25 mouse cellular contexts compared by ENCODE assay signal in the genomic region with DNA sequence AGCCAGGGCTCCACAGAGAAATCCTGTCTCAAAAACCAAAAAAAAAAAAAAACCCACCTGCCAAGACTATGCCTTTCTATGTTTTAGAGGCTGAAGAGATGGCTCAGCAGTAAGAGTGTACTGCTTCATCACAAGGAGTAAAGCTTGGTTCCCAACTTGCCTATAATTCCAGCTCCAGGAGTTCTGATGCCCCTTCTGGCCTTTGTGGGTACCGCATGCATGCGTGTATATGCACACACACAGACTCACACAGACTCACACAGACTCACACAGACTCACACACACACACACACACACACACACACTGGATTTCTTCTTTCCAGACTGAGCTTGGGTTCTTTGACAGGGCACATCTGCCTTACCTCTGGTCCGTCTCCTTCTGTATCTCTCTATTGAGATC. TPM values are rescaled to one million over a fixed set of nuclear protein-coding genes. Genes with fewer than 3 reads are reported as not detected.
A peak's percentile ranks its signal among the peaks of the same experiment; 100 is the strongest.
DNase-seq lines count a peak whose midpoint lies in the region; ATAC-seq and TF ChIP-seq lines count a peak whose summit lies in the region.
"Had no signal": no experiment of that assay in that cellular context is flagged by ENCODE, and none has a peak within 500 bp of the region (broad histone marks: within the 10 kb centered on the region; RNA-seq: fewer than 3 reads in every experiment).

No protein-coding gene starts in this region.

- no peaks in the 10 kb centered on the region for H3K9me3 ChIP-seq in hindbrain, postnatal 0 days (ENCODE audit: low read length)
- no peaks in the 10 kb centered on the region for H3K9me3 ChIP-seq in hindbrain, embryonic 14.5 days (ENCODE audit: control insufficient read depth, low read length)
- peaks cover 5% of the 10 kb centered on the region for H3K9me3 ChIP-seq in CH12.LX (replicated peaks; ENCODE audit: low read length)
- H3K9me3 ChIP-seq: forebrain, embryonic 15.5 days; hindbrain, embryonic 12.5 days; limb, embryonic 10.5 days; limb, embryonic 15.5 days; midbrain, embryonic 15.5 days; neural tube, embryonic 15.5 days had no signal

- WGBS in hindbrain, postnatal 0 days: 95% methylated on average over 3 of the region's 3 CpGs
- 94% methylated on average over 3 of the region's 3 CpGs for WGBS in hindbrain, embryonic 14.5 days

- no peak for ATAC-seq in hindbrain, postnatal 0 days
- no peak for ATAC-seq in hindbrain, embryonic 14.5 days (ENCODE audit: low FRiP score)
- ATAC-seq: activated CD4-positive, CD25-positive, alpha-beta regulatory T cell, adult 4 months; forebrain, embryonic 15.5 days; intestine, postnatal 0 days; midbrain, embryonic 15.5 days had no signal

- no peak overlapping the region for H3K9ac ChIP-seq in hindbrain, postnatal 0 days (replicated peaks; ENCODE audit: low read length)
- H3K9ac ChIP-seq in hindbrain, embryonic 14.5 days: no peak overlapping the region
- no peak overlapping the region for H3K9ac ChIP-seq in CH12.LX (ENCODE audit: insufficient read depth, low read depth)
- H3K9ac ChIP-seq: embryonic facial prominence, embryonic 12.5 days; forebrain, embryonic 15.5 days; hindbrain, embryonic 12.5 days; limb, embryonic 15.5 days; liver, embryonic 14.5 days; lung, embryonic 14.5 days; midbrain, embryonic 15.5 days; neural tube, embryonic 15.5 days had no signal

- no peaks in the 10 kb centered on the region for H3K4me1 ChIP-seq in hindbrain, postnatal 0 days (ENCODE audit: insufficient read depth, low read length)
- H3K4me1 ChIP-seq in hindbrain, embryonic 14.5 days (replicated peaks; ENCODE audit: control insufficient read depth, insufficient read depth, low read length): no peaks in the 10 kb centered on the region
- peaks cover 29 to 72% of the 10 kb centered on the region in 2 experiments for H3K4me1 ChIP-seq in CH12.LX (ENCODE audit: control insufficient read depth in 1 of 2, insufficient read depth in 2 of 2)
- H3K4me1 ChIP-seq: embryonic facial prominence, embryonic 12.5 days; forebrain, embryonic 15.5 days; hindbrain, embryonic 12.5 days; limb, embryonic 10.5 days; limb, embryonic 15.5 days; midbrain, embryonic 15.5 days; neural tube, embryonic 15.5 days had no signal

- H3K4me2 ChIP-seq in hindbrain, postnatal 0 days (ENCODE audit: low read depth, low read length): no peak overlapping the region
- H3K4me2 ChIP-seq in hindbrain, embryonic 14.5 days (replicated peaks): no peak overlapping the region
- no peak overlapping the region for H3K4me2 ChIP-seq in CH12.LX (ENCODE audit: insufficient read depth, low read depth, poor library complexity, severe bottlenecking)
- H3K4me2 ChIP-seq: embryonic facial prominence, embryonic 12.5 days; forebrain, embryonic 15.5 days; hindbrain, embryonic 12.5 days; limb, embryonic 15.5 days; lung, embryonic 14.5 days; midbrain, embryonic 15.5 days; neural tube, embryonic 15.5 days had no signal

- dilution Hi-C loops in CH12.LX (cut with MboI; ENCODE audit: extremely low pct_ligation_motif_present, extremely low pct_unique_long_range_greater_than_20kb, low sequenced_read_pairs): no loop called here

- no peak overlapping the region for H3K4me3 ChIP-seq in hindbrain, postnatal 0 days (ENCODE audit: low read length)
- no peak overlapping the region for H3K4me3 ChIP-seq in hindbrain, embryonic 14.5 days (replicated peaks; ENCODE audit: low read length)
- peak overlapping the region in 1 of 3 experiments; percentile 32 for H3K4me3 ChIP-seq in CH12.LX (replicated peaks in 1 of 3; ENCODE audit: low read depth in 2 of 3, low read length in 2 of 3, poor library complexity in 1 of 3)
- H3K4me3 ChIP-seq: embryonic facial prominence, embryonic 12.5 days; forebrain, embryonic 15.5 days; gastrocnemius, adult 2 months; hindbrain, embryonic 12.5 days; limb, embryonic 10.5 days; limb, embryonic 15.5 days; midbrain, embryonic 15.5 days; neural tube, embryonic 15.5 days had no signal

- in situ Hi-C loops in CH12.LX (cut with MboI; ENCODE audit: low pct_ligation_motif_present, low pct_unique_long_range_greater_than_20kb, low sequenced_read_pairs): no loop called here

- peaks cover 47% of the 10 kb centered on the region for H3K36me3 ChIP-seq in hindbrain, postnatal 0 days (ENCODE audit: insufficient read depth, low read length)
- peaks cover 39% of the 10 kb centered on the region for H3K36me3 ChIP-seq in hindbrain, embryonic 14.5 days (replicated peaks; ENCODE audit: control insufficient read depth, insufficient read depth)
- H3K36me3 ChIP-seq in CH12.LX (replicated peaks in 1 of 2; ENCODE audit: control insufficient read depth in 1 of 2, insufficient read depth in 1 of 2, low read length in 1 of 2): peaks cover 61 to 82% of the 10 kb centered on the region in 2 experiments

- TF ChIP-seq EP300 in CH12.LX (IDR thresholded peaks at IDR 0.05; ENCODE audit: low read length): no peak

- TF ChIP-seq POLR2A in CH12.LX (IDR thresholded peaks at IDR 0.05; ENCODE audit: low read depth, low read length): no peak
- no peak for TF ChIP-seq POLR2A in brain, embryonic 14.5 days (IDR thresholded peaks at IDR 0.05; ENCODE audit: borderline replicate concordance, extremely low read depth, insufficient read depth, insufficient read length, poor library complexity, severe bottlenecking)

- H3K27me3 ChIP-seq in hindbrain, postnatal 0 days (ENCODE audit: insufficient read depth, low read length): no peaks in the 10 kb centered on the region
- H3K27me3 ChIP-seq in hindbrain, embryonic 14.5 days (ENCODE audit: control insufficient read depth, insufficient read depth, low read length): no peaks in the 10 kb centered on the region
- H3K27me3 ChIP-seq in CH12.LX (replicated peaks): no peaks in the 10 kb centered on the region
- H3K27me3 ChIP-seq: embryonic facial prominence, embryonic 12.5 days; forebrain, embryonic 15.5 days; hindbrain, embryonic 12.5 days; limb, embryonic 15.5 days; midbrain, embryonic 15.5 days; neural tube, embryonic 15.5 days had no signal

- intact Hi-C loops in gastrocnemius, postnatal 36 days (cut with DNase I): no loop called here

- no peak for TF ChIP-seq RAD21 in CH12.LX (IDR thresholded peaks at IDR 0.05; ENCODE audit: low read depth, low read length)

- H3K27ac ChIP-seq in hindbrain, postnatal 0 days: no peak overlapping the region
- no peak overlapping the region for H3K27ac ChIP-seq in hindbrain, embryonic 14.5 days
- peak overlapping the region; percentile 94 for H3K27ac ChIP-seq in CH12.LX (ENCODE audit: insufficient read depth, low read depth)
- H3K27ac ChIP-seq: embryonic facial prominence, embryonic 12.5 days; forebrain, embryonic 15.5 days; gastrocnemius, adult 2 months; hindbrain, embryonic 12.5 days; limb, embryonic 10.5 days; limb, embryonic 15.5 days; liver, embryonic 14.5 days; midbrain, embryonic 15.5 days; neural tube, embryonic 15.5 days had no signal

- DNase-seq in hindbrain, postnatal 0 days (ENCODE audit: low spot score): no peak
- no peak for DNase-seq in hindbrain, embryonic 14.5 days (ENCODE audit: low spot score)
- DNase-seq in 3T3-L1 (ENCODE audit: low read depth, low spot score): peak; percentile 20
- no peak for DNase-seq in CH12.LX (ENCODE audit: extremely low read depth)
- no peak for DNase-seq in brain, embryonic 14.5 days (ENCODE audit: low read depth)
- DNase-seq in gastrocnemius, postnatal 36 days: no peak
- DNase-seq: cerebellum, adult 8-10 months; cerebellum, postnatal 25 days; gastrocnemius, adult 2 months; kidney, postnatal 4 days; lung, embryonic 14.5 days; lung, postnatal 14 days; right cerebral cortex, postnatal 25 days; thymus, adult 2 months; thymus, postnatal 4 days had no signal

- no peaks in the 10 kb centered on the region for H3K79me2 ChIP-seq in CH12.LX (replicated peaks; ENCODE audit: control insufficient read depth, extremely low read depth, insufficient read depth, poor library complexity, severe bottlenecking)

- TF ChIP-seq CTCF in hindbrain, postnatal 0 days (IDR thresholded peaks at IDR 0.05; ENCODE audit: low read depth): peak; percentile 42
- TF ChIP-seq CTCF in CH12.LX (conservative IDR thresholded peaks at IDR 0.05 in 1 of 2, IDR thresholded peaks at IDR 0.05 in 1 of 2; ENCODE audit: low read depth in 2 of 2, low read length in 2 of 2): peak in 1 of 2 experiments; percentile 25; a peak in 2 of 4 replicates
- TF ChIP-seq CTCF in brain, embryonic 14.5 days (IDR thresholded peaks at IDR 0.05; ENCODE audit: borderline replicate concordance, extremely low read depth, insufficient read depth, insufficient read length): peak; percentile 13; the same call in 1 of the 2 replicates

TF ChIP-seq in CH12.LX, 34 proteins besides CTCF, POLR2A, EP300 and RAD21 (continues in another document):
- TF ChIP-seq USF2 (conservative IDR thresholded peaks at IDR 0.05; ENCODE audit: low read depth, low read length) (no peak), TCF12 (IDR thresholded peaks at IDR 0.05; ENCODE audit: low read depth, low read length) (no peak), ZC3H11A (IDR thresholded peaks at IDR 0.05; ENCODE audit: low read depth, low read length) (no peak), HCFC1 (IDR thresholded peaks at IDR 0.05; ENCODE audit: low read depth, low read length) (no peak), USF1 (IDR thresholded peaks at IDR 0.05; ENCODE audit: low read depth, low read length) (no peak), ZKSCAN1 (IDR thresholded peaks at IDR 0.05; ENCODE audit: borderline replicate concordance, low read depth, low read length) (no peak), SMC3 (IDR thresholded peaks at IDR 0.05; ENCODE audit: low read depth, low read length) (no peak), NELFE (IDR thresholded peaks at IDR 0.05; ENCODE audit: low read depth, low read length) (no peak), MXI1 (IDR thresholded peaks at IDR 0.05; ENCODE audit: low read depth, low read length) (no peak), MEF2A (IDR thresholded peaks at IDR 0.05; ENCODE audit: borderline replicate concordance, low read depth, low read length) (no peak)

RNA-seq across cellular contexts. Expression of gene Usp20, which starts 58.0 kb away (rescaled TPM):
- 43.0 and 49.9 TPM in 2 replicates for total RNA-seq in hindbrain, postnatal 0 days (2014; rRNA removed)
- 30.4 and 32.0 TPM in 2 replicates for polyA plus RNA-seq in hindbrain, postnatal 0 days (2015; fragmentation: Nextera tagmentation; extraction: Ambion mirVana)
- polyA plus RNA-seq in hindbrain, embryonic 14.5 days (2014; fragmentation: Nextera tagmentation; extraction: Ambion mirVana): 33.4 and 34.2 TPM in 2 replicates
- 10.1 and 13.8 TPM in 2 replicates for total RNA-seq in CH12.LX (2012; rRNA removed)
- 2.5 and 3.4 TPM in 2 replicates for total RNA-seq in CH12.LX (2014; rRNA removed)
- polyA plus RNA-seq in CH12.LX (2012; ENCODE audit: insufficient read length, low read depth): 11.0 and 12.0 TPM in 2 replicates
- 41.8 and 42.5 TPM in 2 replicates for polyA plus RNA-seq in brain, embryonic 14.5 days (2012; rRNA removed)
- 1 to 10 TPM; 6.6 to 8.7 TPM for total RNA-seq in gastrocnemius, postnatal 36 days (2021)

RNA-seq across cellular contexts. Expression of gene BC005624, which starts 58.0 kb away (rescaled TPM):
- 19.7 and 22.2 TPM in 2 replicates for total RNA-seq in hindbrain, postnatal 0 days (2014; rRNA removed)
- 84.8 and 89.5 TPM in 2 replicates for polyA plus RNA-seq in hindbrain, postnatal 0 days (2015; fragmentation: Nextera tagmentation; extraction: Ambion mirVana)
- polyA plus RNA-seq in hindbrain, embryonic 14.5 days (2014; fragmentation: Nextera tagmentation; extraction: Ambion mirVana): 72.5 and 73.7 TPM in 2 replicates
- 43.2 and 49.0 TPM in 2 replicates for total RNA-seq in CH12.LX (2012; rRNA removed)
- total RNA-seq in CH12.LX (2014; rRNA removed): 40.5 and 43.4 TPM in 2 replicates
- polyA plus RNA-seq in CH12.LX (2012; ENCODE audit: insufficient read length, low read depth): 68.1 and 94.0 TPM in 2 replicates
- polyA plus RNA-seq in brain, embryonic 14.5 days (2012; rRNA removed): 69.0 and 72.0 TPM in 2 replicates
- 10 to 100 TPM; 19.8 to 22.8 TPM for total RNA-seq in gastrocnemius, postnatal 36 days (2021)
